Mouse (Mus musculus) stomach, postnatal 0 days (tissue): ENCODE measurements around the gene Gm4756.

Source experiments
- CTCF ChIP-seq: IDR thresholded peaks from 2 replicates; pipeline ENCODE4 v1.5.1; 2016; ENCODE audit warnings: antibody characterized with exemption, low read depth, mild to moderate bottlenecking, moderate library complexity
- EP300 ChIP-seq: optimal IDR thresholded peaks from 2 replicates; pipeline ENCODE3; 2016; ENCODE audit warnings: antibody characterized with exemption

- TF ChIP-seq CTCF: no peak
- TF ChIP-seq EP300: no peak
Measured at GRCm38 (mm10) chr12:72538571-72538970, 110.9 kb downstream of the Gm4756 start.
